Mouse (Mus musculus) heart, adult 9 months (tissue): ENCODE measurements at regions not wholly inside any gene's neighbourhood (a gene's known extent, or its start where the extent isn't known, plus 50 kb on each side); places are given as distances from the start of the nearest gene placed in this dataset.

Experiments
- DNase-seq, 2 experiments: peaks; one replicate each; pipeline ENCODE4 v3.0.0; 2022; ENCODE audit warnings: low spot score in 2 of 2

DNA sequence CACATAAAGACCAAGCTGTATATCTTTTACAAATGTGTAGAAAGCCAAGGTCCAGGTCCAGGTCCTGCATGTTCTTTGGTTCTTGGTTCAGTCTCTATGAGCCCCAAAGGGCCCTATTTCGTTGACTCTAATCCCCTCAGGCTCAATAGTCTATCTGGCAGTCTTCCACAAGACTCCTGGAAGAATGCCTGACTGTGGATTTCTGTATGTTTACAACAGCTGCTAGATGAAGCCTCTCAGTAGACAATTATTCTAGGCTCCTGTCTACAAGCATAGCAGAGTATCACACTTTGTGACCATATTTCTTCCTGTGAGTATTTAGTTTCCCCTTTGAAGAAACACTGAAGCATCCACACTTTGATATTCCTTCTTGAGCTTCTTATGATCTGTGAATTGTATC is 374.6 kb upstream of the Slit2 start:
- DNase-seq, result peak; percentile 10 to 12
